Mouse (Mus musculus) central nervous system, embryonic 18 days (tissue): ENCODE data around the gene Gm5460. TPM values are rescaled to one million over a fixed set of nuclear protein-coding genes. Genes with fewer than 3 reads are reported as not detected.

Experiments
- polyA plus RNA-seq: library from polyadenylated mRNA; depleted of rRNA; stranded (reverse); fragments of >200 nt; gene quantifications from 2 replicates; pipeline ENCODE4 v1.2.3, GENCODE M21; 2012; rRNA removed

Gene Gm5460
- polyA plus RNA-seq = not detected in 2 replicates

GRCm38 (mm10) chr14:34016381-34016780 is at the start of gene Gm5460:
Gene Gm5460, plus strand, starts transcription at chr14:34016758.

DNA sequence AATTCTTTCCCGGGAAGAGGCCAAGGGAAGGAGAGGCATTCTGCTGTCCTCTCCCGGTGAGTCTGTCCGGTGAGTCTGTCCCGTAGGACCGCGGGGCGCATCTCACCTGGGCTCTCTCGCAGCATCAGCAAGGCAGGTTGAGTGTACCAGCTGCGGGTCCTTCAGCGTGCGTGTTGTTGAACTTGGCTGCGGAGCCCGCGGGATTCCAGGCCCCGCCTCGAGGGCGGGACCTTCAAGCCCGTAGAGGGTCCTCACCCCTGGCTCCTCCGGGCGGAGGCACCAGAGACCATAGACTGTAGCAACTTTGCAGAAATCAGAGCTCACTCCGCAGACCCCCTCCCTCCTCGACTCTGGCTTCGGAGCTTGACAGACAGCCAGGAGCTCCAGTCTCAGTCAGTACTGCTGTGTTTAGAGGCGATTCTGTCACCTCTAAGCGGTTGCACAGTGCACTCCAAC is 37.9 kb upstream of the Gm5460 start, which contains the start of gene Zfp488:
Zfp488 (minus strand) TSS at position 161 of the 456 bp plus-strand sequence.

DNA sequence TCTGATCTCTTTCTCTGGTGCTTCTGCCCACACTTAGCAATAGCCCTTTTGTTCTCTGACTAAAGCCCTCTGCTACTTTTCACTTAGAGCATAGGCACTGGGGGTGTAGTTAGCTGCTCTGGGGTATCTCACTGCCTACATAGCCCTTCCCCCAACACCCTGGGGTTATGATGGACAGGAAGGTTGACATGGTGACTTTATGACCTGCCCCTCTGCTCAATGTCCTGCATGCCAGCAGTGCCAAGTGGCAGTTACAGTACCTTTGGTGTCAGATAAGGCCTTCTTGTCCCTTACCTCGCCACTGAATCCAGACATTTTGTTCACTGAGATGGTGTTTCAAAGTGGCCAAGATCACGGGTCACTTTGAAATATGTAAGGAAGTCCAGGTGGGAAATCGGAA is 1.5 kb upstream of the Gm5460 start, which contains the start of gene Gm30083:
Gm30083 (minus strand) TSS at position 120 of the 400 bp plus-strand sequence.

GRCm38 (mm10) chr14:34052516-34052915 is 36.0 kb downstream of the Gm5460 start, which contains the start of gene Antxrl:
Gene Antxrl, plus strand, starts transcription at chr14:34052707.

GRCm38 (mm10) chr14:34085731-34086130 is 69.2 kb downstream of the Gm5460 start, which contains the start of gene Anxa8:
Gene Anxa8, plus strand, starts transcription at chr14:34085981.

Other genes starting within 250 kb of the Gm5460 start
- gene Gdf10, start 93.2 kb upstream of the Gm5460 start, polyA plus RNA-seq = 5.9 and 9.5 TPM in 2 replicates
- 0.04 TPM in 1 of 2 replicates, not detected in the other for gene Gdf2, start 75.7 kb upstream of the Gm5460 start, polyA plus RNA-seq
- gene Rbp3, start 62.8 kb upstream of the Gm5460 start, polyA plus RNA-seq = 0.13 TPM in 1 of 2 replicates, not detected in the other
- gene Zfp488, start 38.0 kb upstream of the Gm5460 start, polyA plus RNA-seq = 1.3 TPM in 2 replicates
- not detected in 2 replicates for gene Gm30083, start 1.6 kb upstream of the Gm5460 start, polyA plus RNA-seq
- gene Antxrl, start 35.9 kb downstream of the Gm5460 start, polyA plus RNA-seq = not detected in 2 replicates
- gene Anxa8, start 69.2 kb downstream of the Gm5460 start, polyA plus RNA-seq = 0.49 and 2.5 TPM in 2 replicates
- not detected in 2 replicates for gene A630023A22Rik, start 86.0 kb downstream of the Gm5460 start, polyA plus RNA-seq
- gene Npy4r, start 135.7 kb downstream of the Gm5460 start, polyA plus RNA-seq = 0.16 and 0.18 TPM in 2 replicates
- gene Gprin2, start 184.9 kb downstream of the Gm5460 start, polyA plus RNA-seq = 10.1 and 10.9 TPM in 2 replicates
- gene Syt15, start 202.8 kb downstream of the Gm5460 start, polyA plus RNA-seq = 1.1 and 1.2 TPM in 2 replicates